Mouse (Mus musculus) C2C12 (cell line): ENCODE data around the gene Otx2. TPM values are rescaled to one million over a fixed set of nuclear protein-coding genes. Genes with fewer than 3 reads are reported as not detected.

Source experiments
- H3K27me3 ChIP-seq: one replicate; pipeline ENCODE4 v1.6.1; 2011; ENCODE audit not compliant: control insufficient read depth, insufficient read depth, insufficient read length
- H3K36me3 ChIP-seq: one replicate; pipeline ENCODE4 v1.6.1; 2011; ENCODE audit not compliant: control insufficient read depth, insufficient read depth
- H3K4me3 ChIP-seq: one replicate; pipeline ENCODE4 v1.5.1; 2011; ENCODE audit warnings: mild to moderate bottlenecking, control low read depth; ENCODE audit not compliant: poor library complexity, insufficient read depth, severe bottlenecking
- H3K79me2 ChIP-seq: one replicate; pipeline ENCODE4 v1.6.1; 2011; ENCODE audit not compliant: control insufficient read depth, insufficient read depth
- H3K79me3 ChIP-seq: one replicate; pipeline ENCODE4 v1.6.1; 2011; ENCODE audit warnings: low read depth, control low read depth
- H3ac ChIP-seq: one replicate; pipeline ENCODE3; 2011; ENCODE audit warnings: low read depth; ENCODE audit not compliant: control insufficient read depth, insufficient read length
- CEBPB ChIP-seq: IDR thresholded peaks from one replicate; pipeline ENCODE4 v1.6.1; 2011; ENCODE audit warnings: low read depth, mild to moderate bottlenecking, control low read depth, moderate library complexity
- CTCF ChIP-seq: IDR thresholded peaks from one replicate; pipeline ENCODE4 v1.5.1; 2011; ENCODE audit not compliant: control insufficient read depth, insufficient read depth, insufficient read length
- FOSL1 ChIP-seq: IDR thresholded peaks from one replicate; pipeline ENCODE4 v1.8.0; 2011; ENCODE audit warnings: mild to moderate bottlenecking, low read length; ENCODE audit not compliant: poor library complexity, insufficient read depth, severe bottlenecking
- MAX ChIP-seq: IDR thresholded peaks from one replicate; pipeline ENCODE4 v1.6.1; 2011; ENCODE audit warnings: mild to moderate bottlenecking, control low read depth
- MYOD1 ChIP-seq: IDR thresholded peaks from one replicate; pipeline ENCODE4 v1.6.1; 2011; ENCODE audit warnings: low read depth; ENCODE audit not compliant: control insufficient read depth, insufficient read length
- MYOG ChIP-seq: IDR thresholded peaks from one replicate; pipeline ENCODE4 v1.6.1; 2011; ENCODE audit not compliant: control insufficient read depth, insufficient read length; ENCODE audit errors: extremely low read depth
- USF1 ChIP-seq: IDR thresholded peaks from one replicate; pipeline ENCODE4 v1.6.1; 2011; ENCODE audit warnings: low read depth, mild to moderate bottlenecking, control low read depth, moderate library complexity
- polyA plus RNA-seq: library from polyadenylated mRNA; unstranded; fragments of >200 nt; fragmentation: generic; extraction: Trizol; gene quantifications from one replicate; pipeline ENCODE4 v1.2.1, GENCODE M21; 2012; ENCODE audit warnings: missing spikeins

Otx2 gene
- polyA plus RNA-seq, 1 experiment, result not detected

DNA sequence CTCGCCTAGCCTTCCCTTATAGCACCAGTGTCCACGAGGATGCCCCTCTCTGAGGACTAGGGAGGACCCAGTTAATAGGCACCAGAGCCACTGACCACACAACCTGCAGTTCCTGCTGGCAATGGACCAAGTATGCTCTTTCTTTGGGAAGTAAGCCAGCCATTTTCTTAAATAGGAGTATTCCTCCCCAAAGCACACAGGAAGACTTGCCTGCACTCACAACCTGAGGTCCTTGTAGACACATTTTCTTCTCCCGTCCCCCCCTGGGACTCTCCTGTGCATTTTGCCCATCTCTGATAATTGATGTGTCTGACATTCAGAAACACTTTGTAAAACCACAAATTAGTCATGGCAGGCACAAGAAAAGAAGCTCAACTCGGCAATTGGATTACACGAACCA lies 57.3 kb downstream of the Otx2 start:
- Histone ChIP-seq H3K79me2 (no peaks in the 10 kb centered on the region), H3K36me3 (no peaks in the 10 kb centered on the region), H3ac (no peak overlapping the region), H3K27me3 (no peaks in the 10 kb centered on the region), H3K79me3 (no peaks in the 10 kb centered on the region), H3K4me3 (no peak overlapping the region)
- TF ChIP-seq CTCF, result no peak
- no peak for TF ChIP-seq CEBPB
- TF ChIP-seq MAX, result no peak
- no peak for TF ChIP-seq FOSL1
- no peak for TF ChIP-seq MYOD1
- no peak for TF ChIP-seq MYOG
- no peak for TF ChIP-seq USF1

DNA sequence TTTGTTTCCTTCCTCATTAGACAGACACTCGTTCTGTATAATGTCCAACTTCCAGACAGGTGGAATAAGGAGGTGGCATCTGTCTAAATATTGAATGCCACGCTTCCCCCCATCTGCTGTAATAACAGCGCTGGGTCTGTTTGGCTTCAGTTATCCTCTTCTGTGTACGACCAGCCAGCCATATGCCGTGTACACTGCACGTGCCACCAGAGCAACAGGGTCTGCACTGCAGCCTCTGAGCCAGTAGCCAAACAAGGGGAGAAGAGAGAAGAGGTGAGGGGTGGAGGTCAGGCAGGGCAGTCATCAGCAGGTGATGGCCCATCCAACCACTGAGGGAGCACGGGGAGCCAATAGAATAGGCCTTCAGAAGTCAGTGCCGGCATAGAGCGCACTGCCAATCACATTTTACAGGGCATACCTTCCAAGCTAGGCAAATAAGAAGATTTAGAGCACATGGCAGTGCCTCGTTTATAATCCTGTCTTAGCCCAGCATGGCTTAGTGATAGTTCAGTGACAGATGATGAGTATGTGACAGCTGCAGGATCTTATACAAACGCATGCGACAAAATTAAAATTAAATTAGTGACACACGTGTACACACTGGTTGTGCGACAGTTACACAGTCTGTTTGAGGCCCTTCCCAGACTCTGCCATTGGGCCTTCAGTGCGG lies 64.8 kb downstream of the Otx2 start:
- peaks cover 12% of the 10 kb centered on the region for H3K27me3 ChIP-seq
- no peaks in the 10 kb centered on the region for H3K79me3 ChIP-seq
- no peak overlapping the region for H3ac ChIP-seq
- TF ChIP-seq MAX (no peak), CTCF (no peak), FOSL1 (no peak), CEBPB (no peak), USF1 (no peak), MYOD1 (no peak), MYOG (no peak)
- no peak overlapping the region for H3K4me3 ChIP-seq
- H3K36me3 ChIP-seq, result no peaks in the 10 kb centered on the region
- H3K79me2 ChIP-seq, result no peaks in the 10 kb centered on the region

Other genes starting within 250 kb of the Otx2 start
- gene Tmem260, start 227.7 kb downstream of the Otx2 start, polyA plus RNA-seq, result 4.1 TPM